Mouse (Mus musculus) embryonic facial prominence, embryonic 14.5 days (tissue): ENCODE data around the gene Trim41. TPM values are rescaled to one million over a fixed set of nuclear protein-coding genes. Genes with fewer than 3 reads are reported as not detected.
"Not testable (repeated sequence)": the region's sequence is repeated elsewhere in the genome, so short reads cannot be mapped to it uniquely, and the experiment has no call there.

ENCODE experiments used
- ATAC-seq: fragments of 200-750 bp; cut with Nextera tagmentation; 2 replicates; pipeline ENCODE4 v1.8.0; 2017; ENCODE audit warnings: low read depth, moderate number of reproducible peaks, moderate TSS enrichment
- DNase-seq: peaks from one replicate; pipeline ENCODE4 v3.0.0-alpha.2; 2015; ENCODE audit warnings: low spot score
- H3K27ac ChIP-seq: fragments of 300-500 bp; sonication (generic); replicated peaks from 2 replicates; pipeline ENCODE4 v1.5.1; 2014; ENCODE audit warnings: low read depth, mild to moderate bottlenecking, low read length, moderate library complexity
- H3K27me3 ChIP-seq: fragments of 300-500 bp; sonication (generic); replicated peaks from 2 replicates; pipeline ENCODE4 v1.6.1; 2014; ENCODE audit warnings: low read length; ENCODE audit not compliant: control insufficient read depth, insufficient read depth
- H3K36me3 ChIP-seq: fragments of 300-500 bp; sonication (generic); 2 replicates; pipeline ENCODE4 v1.6.1; 2014; ENCODE audit warnings: low read length, mixed read lengths; ENCODE audit not compliant: control insufficient read depth, insufficient read depth
- H3K4me1 ChIP-seq: fragments of 300-500 bp; sonication (generic); 2 replicates; pipeline ENCODE4 v1.6.1; 2014; ENCODE audit warnings: antibody characterized with exemption, low read length; ENCODE audit not compliant: control insufficient read depth, insufficient read depth
- H3K4me2 ChIP-seq: fragments of 300-500 bp; sonication (generic); 2 replicates; pipeline ENCODE4 v1.6.1; 2014; ENCODE audit warnings: low read depth, mild to moderate bottlenecking, low read length, moderate library complexity, mixed read lengths
- H3K4me3 ChIP-seq: fragments of 300-500 bp; sonication (generic); 2 replicates; pipeline ENCODE4 v1.5.1; 2014; ENCODE audit warnings: low read depth, mild to moderate bottlenecking, low read length
- H3K9ac ChIP-seq: fragments of 300-500 bp; sonication (generic); 2 replicates; pipeline ENCODE4 v1.6.1; 2014; ENCODE audit warnings: low read depth, mild to moderate bottlenecking, low read length, moderate library complexity, mixed read lengths
- H3K9me3 ChIP-seq: fragments of 300-500 bp; sonication (generic); 2 replicates; pipeline ENCODE4 v1.6.1; 2016; ENCODE audit warnings: low read length; ENCODE audit not compliant: control insufficient read depth
- WGBS: fragments of 180-500 bp; shearing (Covaris S2); extraction: QIAGEN DNeasy Blood & Tissue Kit; methylation state at CpG from one replicate; pipeline ENCODE4 v1.1.7; 2014; 5-methylcytosine and 5-hydroxymethylcytosine counted together
- polyA plus RNA-seq: library from polyadenylated mRNA; unstranded; fragments of >200 nt; fragmentation: Nextera tagmentation; extraction: Ambion mirVana; gene quantifications from 2 replicates; pipeline ENCODE4 v1.2.1, GENCODE M21; 2014

The Trim41 gene
- polyA plus RNA-seq, 1 experiment from 2014 or later = 5.2 TPM

DNA sequence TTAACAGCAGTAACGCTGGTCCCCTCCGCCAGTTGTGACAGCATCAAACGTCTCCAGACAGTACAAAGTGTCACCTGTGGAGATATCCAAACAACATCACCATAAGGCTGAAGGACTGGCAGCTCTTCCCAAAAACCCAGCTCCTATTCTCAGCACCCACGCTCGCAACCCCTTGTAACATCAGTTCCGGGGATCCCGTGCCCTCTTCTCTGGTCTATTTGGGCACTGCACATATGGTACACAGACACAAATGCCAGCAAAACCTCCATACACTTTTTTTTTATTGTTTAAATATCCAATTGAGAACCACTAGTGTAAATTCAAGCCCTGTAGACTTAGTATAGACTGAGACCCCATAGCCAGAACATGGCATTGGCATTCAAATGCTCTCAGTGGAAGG is 21.9 kb downstream of the Trim41 start:
- no peak overlapping the region for H3K27ac ChIP-seq
- H3K4me3 ChIP-seq = no peak overlapping the region
- 90% methylated on average over 7 of the region's 7 CpGs for WGBS
- no peaks in the 10 kb centered on the region for H3K36me3 ChIP-seq
- no peaks in the 10 kb centered on the region for H3K9me3 ChIP-seq
- H3K4me1 ChIP-seq = peaks cover 11% of the 10 kb centered on the region; the same call in 1 of the 2 replicates
- DNase-seq (no peak), ATAC-seq (no peak)
- no peaks in the 10 kb centered on the region for H3K27me3 ChIP-seq
- H3K4me2 ChIP-seq = no peak overlapping the region
- no peak overlapping the region for H3K9ac ChIP-seq

DNA sequence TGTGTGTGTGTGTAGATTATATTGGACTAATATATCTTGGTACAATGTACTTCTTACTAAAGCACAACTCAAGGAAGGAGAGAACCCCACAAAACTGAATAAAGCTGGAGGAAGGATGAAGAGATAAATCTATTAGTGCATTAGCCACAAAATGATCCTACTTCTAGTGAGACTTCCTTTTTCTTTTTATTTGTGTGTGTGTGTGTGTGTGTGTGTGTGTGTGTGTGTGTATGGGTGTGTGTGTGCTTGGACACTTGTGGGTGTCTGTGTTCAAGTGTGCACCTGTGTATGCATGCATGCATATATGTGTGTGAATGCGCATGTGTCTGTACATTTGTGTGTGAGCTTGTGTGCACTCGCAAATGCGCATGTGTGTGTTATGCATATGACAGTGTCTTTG is 24.0 kb downstream of the Trim41 start:
- ATAC-seq = no peak
- DNase-seq = no peak
- no peaks in the 10 kb centered on the region for H3K36me3 ChIP-seq

DNA sequence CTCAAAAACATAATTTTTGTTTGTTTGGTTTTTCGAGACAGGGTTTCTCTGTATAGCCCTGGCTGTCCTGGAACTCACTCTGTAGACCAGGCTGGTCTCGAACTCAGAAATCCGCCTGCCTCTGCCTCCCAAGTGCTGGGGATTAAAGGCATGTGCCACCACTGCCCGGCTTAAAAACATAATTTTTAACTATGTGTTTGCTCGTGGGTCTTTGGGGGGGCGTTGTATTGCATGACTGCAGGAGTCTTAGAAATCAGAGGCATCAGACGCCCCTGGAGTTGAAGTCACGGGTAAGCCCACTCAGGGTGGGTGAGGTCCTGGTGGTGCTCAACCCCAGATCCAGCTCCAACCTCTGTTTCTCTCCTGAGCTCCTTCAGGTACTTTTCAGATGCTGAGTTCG is 25.3 kb downstream of the Trim41 start:
- ATAC-seq, H3K4me2 ChIP-seq, H3K4me1 ChIP-seq, H3K27ac ChIP-seq, H3K27me3 ChIP-seq, H3K36me3 ChIP-seq, H3K9ac ChIP-seq, H3K9me3 ChIP-seq, DNase-seq, H3K4me3 ChIP-seq: not testable (repeated sequence)
- 88% methylated on average over 9 of the region's 9 CpGs for WGBS

More for the DNA sequence above, 24.0 kb downstream of the Trim41 start:
- Histone ChIP-seq H3K27ac (no peak overlapping the region), H3K9me3 (no peaks in the 10 kb centered on the region), H3K4me3 (no peak overlapping the region), H3K27me3 (no peaks in the 10 kb centered on the region), H3K9ac (no peak overlapping the region), H3K4me1 (peaks cover 2% of the 10 kb centered on the region; the same call in 1 of the 2 replicates), H3K4me2 (no peak overlapping the region)
- WGBS = 97% methylated on average over 3 of the region's 3 CpGs

DNA sequence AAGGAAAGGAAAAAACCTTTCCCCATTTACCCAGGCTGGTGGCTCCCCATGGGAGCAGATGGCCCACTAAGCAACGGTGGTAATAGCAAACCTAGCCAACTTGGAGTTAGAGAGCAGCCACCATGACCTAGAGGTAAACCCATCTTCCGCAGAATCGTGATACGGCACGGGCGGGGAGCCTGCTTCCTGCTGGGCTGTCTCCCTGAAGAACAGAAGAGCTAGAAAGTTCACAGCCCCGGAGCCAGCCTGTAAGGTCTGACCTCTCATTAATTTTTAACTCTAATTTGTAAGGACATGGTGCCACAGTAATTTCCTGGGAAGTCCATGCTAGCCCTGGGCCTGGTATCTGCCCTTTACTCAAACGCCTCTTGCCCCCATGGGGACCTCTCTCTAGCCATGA is 26.2 kb downstream of the Trim41 start:
- no peak overlapping the region for H3K9ac ChIP-seq
- H3K4me1 ChIP-seq = peaks cover 3% of the 10 kb centered on the region; the same call in 1 of the 2 replicates
- no peak for ATAC-seq
- no peak for DNase-seq
- no peaks in the 10 kb centered on the region for H3K36me3 ChIP-seq
- no peak overlapping the region for H3K27ac ChIP-seq
- H3K4me3 ChIP-seq = no peak overlapping the region
- WGBS = 63% methylated on average over 8 of the region's 8 CpGs
- no peak overlapping the region for H3K4me2 ChIP-seq
- H3K9me3 ChIP-seq = no peaks in the 10 kb centered on the region
- no peaks in the 10 kb centered on the region for H3K27me3 ChIP-seq

DNA sequence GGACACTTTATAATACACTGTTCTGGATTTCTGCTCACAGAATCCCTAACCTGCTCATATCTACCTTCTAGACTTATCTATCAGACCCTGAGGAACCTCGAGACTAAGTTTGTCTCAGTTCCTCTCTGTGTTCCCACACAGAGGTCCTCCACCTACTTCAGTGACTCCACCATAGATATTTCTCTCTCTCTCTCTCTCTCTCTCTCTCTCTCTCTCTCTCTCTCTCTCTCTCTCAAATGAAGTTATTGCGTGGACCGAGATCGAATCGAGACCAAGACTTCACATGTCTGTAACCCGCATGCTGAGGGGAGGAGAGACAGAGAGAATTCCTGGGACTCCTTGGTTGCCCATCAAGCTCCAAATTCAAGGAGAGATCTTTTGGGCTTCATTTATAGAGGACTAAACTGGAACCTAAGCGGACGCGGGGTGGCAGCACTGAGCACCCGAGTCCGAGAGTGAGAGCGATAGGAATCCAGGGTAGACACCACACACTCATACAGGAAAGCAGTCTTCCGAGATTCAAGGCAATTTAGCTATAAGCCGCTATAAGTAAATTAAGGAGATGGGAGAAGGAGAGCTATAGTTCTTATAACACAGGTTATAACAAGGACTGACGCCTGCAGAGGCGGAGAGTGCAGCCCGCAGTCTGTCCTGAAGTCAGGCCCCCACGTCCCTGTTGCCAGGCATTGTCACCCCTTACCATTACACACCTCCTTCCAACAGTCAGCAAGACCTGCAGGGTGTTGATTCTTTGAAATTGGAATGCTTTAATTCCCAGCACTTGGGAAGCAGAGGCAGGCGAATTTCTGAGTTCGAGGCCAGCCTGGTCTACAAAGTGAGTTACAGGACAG is 27.0 kb downstream of the Trim41 start:
- no peaks in the 10 kb centered on the region for H3K9me3 ChIP-seq
- peak overlapping the region; percentile 14; the same call in 1 of the 2 replicates for H3K4me3 ChIP-seq
- H3K9ac ChIP-seq = peak overlapping the region; percentile 50; the same call in 1 of the 2 replicates
- no peak overlapping the region for H3K27ac ChIP-seq
- H3K4me2 ChIP-seq = peak overlapping the region; percentile 55
- 17% methylated on average over 20 of the region's 20 CpGs for WGBS
- ATAC-seq (peak; percentile 71), DNase-seq (peak; percentile 83)
- H3K4me1 ChIP-seq = peaks cover 3% of the 10 kb centered on the region; the same call in 1 of the 2 replicates
- H3K27me3 ChIP-seq = no peaks in the 10 kb centered on the region
- no peaks in the 10 kb centered on the region for H3K36me3 ChIP-seq

DNA sequence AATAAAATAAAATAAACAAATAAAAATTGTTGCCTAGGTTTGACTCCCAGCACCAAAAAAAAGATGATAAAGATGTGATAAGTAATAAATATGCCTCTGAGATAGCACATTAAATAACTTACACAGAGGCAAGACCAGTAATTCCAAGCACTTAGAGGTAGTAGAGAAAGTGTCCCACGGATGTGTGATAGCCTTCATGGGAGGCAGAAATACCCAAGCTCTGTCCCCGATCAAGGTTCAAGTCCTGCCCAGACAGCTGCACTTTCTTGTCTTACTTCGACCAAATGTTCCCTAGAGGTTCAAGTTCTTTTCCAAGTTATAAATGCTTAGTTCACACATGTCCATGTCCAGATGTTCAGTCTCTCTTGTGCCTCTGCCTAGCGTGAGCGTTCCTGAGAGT is 27.9 kb downstream of the Trim41 start:
- WGBS = 87% methylated on average over 5 of the region's 5 CpGs
- peaks cover 3% of the 10 kb centered on the region; the same call in 1 of the 2 replicates for H3K4me1 ChIP-seq
- ATAC-seq (no peak), DNase-seq (no peak)
- peak overlapping the region; percentile 59; the same call in 1 of the 2 replicates for H3K4me2 ChIP-seq
- no peaks in the 10 kb centered on the region for H3K36me3 ChIP-seq
- H3K9ac ChIP-seq = 0 out of 2 replicates have a peak overlapping the region, but pooled peaks have one; percentile 64
- H3K27ac ChIP-seq = no peak overlapping the region
- H3K27me3 ChIP-seq = no peaks in the 10 kb centered on the region
- no peaks in the 10 kb centered on the region for H3K9me3 ChIP-seq
- H3K4me3 ChIP-seq = no peak overlapping the region

DNA sequence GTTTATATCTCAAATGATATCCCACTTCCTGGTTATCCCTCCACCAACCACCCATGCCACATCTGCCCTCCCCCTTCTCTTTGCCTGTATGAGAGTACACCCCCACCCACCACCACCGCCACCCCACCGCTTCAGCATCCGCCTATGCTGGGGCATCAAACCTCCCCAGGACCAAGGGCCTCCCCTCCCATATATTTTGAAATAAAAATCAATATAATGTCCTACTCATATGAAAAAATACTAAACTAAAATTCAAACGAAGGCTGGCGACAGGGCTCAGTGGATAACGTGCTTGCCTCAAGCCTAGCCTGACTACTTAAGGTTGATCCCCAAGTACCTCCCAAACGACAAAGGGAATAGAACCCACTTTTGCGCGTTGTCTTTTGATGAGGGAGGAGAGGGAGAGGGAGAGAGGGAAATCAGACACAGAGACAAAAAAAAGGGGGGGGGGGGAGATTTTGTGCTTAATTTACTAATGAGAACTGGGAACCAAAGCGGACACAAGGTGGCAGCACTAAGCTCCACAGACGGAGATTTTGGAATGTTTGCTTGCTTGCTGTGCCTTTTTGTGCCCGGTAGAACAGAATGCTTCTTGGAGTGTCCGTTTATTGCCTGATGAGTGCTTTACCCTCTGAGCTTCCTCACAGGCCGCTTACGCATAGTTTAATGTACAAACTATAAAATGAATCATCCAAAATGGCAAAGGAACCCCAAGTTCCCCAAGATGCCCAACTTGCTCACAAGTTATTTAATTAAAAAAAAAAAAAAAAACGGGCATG is 28.7 kb downstream of the Trim41 start:
- WGBS = 6% methylated on average over 16 of the region's 16 CpGs
- Histone ChIP-seq H3K27me3 (no peaks in the 10 kb centered on the region), H3K9me3 (no peaks in the 10 kb centered on the region), H3K4me1 (peaks cover 3% of the 10 kb centered on the region; the same call in 1 of the 2 replicates), H3K4me3 (peak overlapping the region; percentile 42), H3K36me3 (no peaks in the 10 kb centered on the region), H3K27ac (no peak overlapping the region), H3K9ac (peak overlapping the region; percentile 64), H3K4me2 (peak overlapping the region; percentile 59)
- ATAC-seq (peak; percentile 60; the same call in 1 of the 2 replicates), DNase-seq (peak; percentile 89)

DNA sequence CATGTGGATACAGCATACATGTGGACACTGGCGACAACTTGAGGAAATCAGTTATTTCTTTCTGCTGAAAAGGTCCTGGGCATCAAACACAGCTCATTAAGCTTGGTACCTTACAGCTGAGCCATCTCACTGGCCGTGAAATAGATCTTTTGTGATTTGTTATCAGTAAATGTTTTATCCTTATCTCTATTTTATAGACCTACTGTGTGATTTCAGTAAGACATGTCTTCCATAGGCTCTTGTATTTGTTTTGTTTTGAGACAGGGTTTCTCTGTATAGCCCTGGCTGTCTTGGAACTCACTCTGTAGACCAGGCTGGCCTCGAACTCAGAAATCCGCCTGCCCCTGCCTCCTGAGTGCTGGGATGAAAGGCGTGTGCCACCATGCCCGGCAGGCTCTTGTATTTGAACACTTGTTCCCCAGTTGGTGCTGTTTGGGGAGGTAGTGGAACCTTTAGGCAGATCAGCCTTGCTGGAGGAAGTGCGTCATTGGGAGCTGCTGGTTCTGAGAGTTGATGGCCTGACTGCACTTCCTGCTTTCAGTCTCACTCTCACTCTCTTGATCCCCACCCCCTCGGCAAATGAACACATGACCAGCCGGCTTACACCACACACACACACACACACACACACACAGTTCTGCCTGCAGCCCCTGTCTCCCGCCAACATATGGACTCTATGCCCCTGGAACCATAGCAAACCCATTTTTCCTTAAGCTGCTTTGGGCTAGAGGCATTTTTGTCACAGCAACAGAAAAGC is 29.5 kb downstream of the Trim41 start:
- WGBS = 45% methylated on average over 10 of the region's 10 CpGs
- DNase-seq (peak; percentile 72), ATAC-seq (0 out of 2 replicates have a peak, but pooled peaks have one; percentile 23)
- Histone ChIP-seq H3K4me3 (peak overlapping the region; percentile 42), H3K9me3 (no peaks in the 10 kb centered on the region), H3K36me3 (no peaks in the 10 kb centered on the region), H3K4me2 (peak overlapping the region; percentile 59), H3K27me3 (no peaks in the 10 kb centered on the region), H3K4me1 (peaks cover 3% of the 10 kb centered on the region; the same call in 1 of the 2 replicates), H3K9ac (no peak overlapping the region; the same call in 1 of the 2 replicates), H3K27ac (no peak overlapping the region)
